Mouse (Mus musculus) MEL (cell line): Measurements from ENCODE around the gene Trim37. TPM values are rescaled to one million over a fixed set of nuclear protein-coding genes. Genes with fewer than 3 reads are reported as not detected.

Experiments
- DNase-seq: peaks from one replicate; pipeline ENCODE4 v3.0.0; 2011; ENCODE audit warnings: low read depth, low spot score
- H3K27ac ChIP-seq: 2 replicates; pipeline ENCODE4 v1.5.1; 2012; ENCODE audit warnings: low read depth, mild to moderate bottlenecking, control low read depth, low read length, moderate library complexity; ENCODE audit not compliant: control insufficient read depth
- H3K27me3 ChIP-seq, 2 experiments: fragments of 150-350 bp in 1 of 2; sonication (generic) in 1 of 2; 2 replicates each; pipeline ENCODE4 v1.6.1; 2012; ENCODE audit warnings: low read length in 2 of 2, mild to moderate bottlenecking in 2 of 2, improper control_type of control experiment in 1 of 2, moderate library complexity in 1 of 2; ENCODE audit not compliant: insufficient read depth in 2 of 2, control insufficient read depth in 1 of 2
- H3K36me3 ChIP-seq, 2 experiments: 2 replicates each; pipeline ENCODE4 v1.6.1; 2012 to 2014; ENCODE audit warnings: low read length in 2 of 2, improper control_type of control experiment in 1 of 2, inconsistent platforms in 1 of 2, mild to moderate bottlenecking in 1 of 2; ENCODE audit not compliant: insufficient read depth in 2 of 2, control insufficient read depth in 1 of 2
- H3K4me1 ChIP-seq, 2 experiments: fragments of 150-350 bp in 1 of 2; sonication (generic) in 1 of 2; 2 replicates each; pipeline ENCODE4 v1.6.1; 2012; ENCODE audit warnings: low read length in 2 of 2, improper control_type of control experiment in 1 of 2, mild to moderate bottlenecking in 1 of 2; ENCODE audit not compliant: insufficient read depth in 2 of 2, control insufficient read depth in 1 of 2
- H3K4me3 ChIP-seq, 2 experiments: fragments of 150-350 bp in 1 of 2; sonication (generic) in 1 of 2; 2 replicates each; pipeline ENCODE4 v1.5.1; 2012; ENCODE audit warnings: low read depth in 2 of 2, low read length in 2 of 2, mild to moderate bottlenecking in 2 of 2, moderate library complexity in 2 of 2, control low read depth in 1 of 2, improper control_type of control experiment in 1 of 2; ENCODE audit not compliant: control insufficient read depth in 1 of 2, insufficient read depth in 1 of 2
- H3K79me2 ChIP-seq: 2 replicates; pipeline ENCODE4 v1.6.1; 2012; ENCODE audit warnings: mild to moderate bottlenecking, low read length, moderate library complexity; ENCODE audit not compliant: control insufficient read depth, poor library complexity, insufficient read depth
- H3K9ac ChIP-seq: 2 replicates; pipeline ENCODE4 v1.6.1; 2012; ENCODE audit warnings: low read depth, mild to moderate bottlenecking, control low read depth, low read length, moderate library complexity; ENCODE audit not compliant: control insufficient read depth, poor library complexity, severe bottlenecking
- H3K9me3 ChIP-seq: fragments of 150-350 bp; sonication (generic); replicated peaks from 2 replicates; pipeline ENCODE4 v1.6.1; 2012; ENCODE audit warnings: mild to moderate bottlenecking, low read length, improper control_type of control experiment, moderate library complexity; ENCODE audit not compliant: insufficient read depth
- BHLHE40 ChIP-seq: IDR thresholded peaks from 2 replicates; pipeline ENCODE4 v1.6.1; 2012; ENCODE audit warnings: low read depth, mild to moderate bottlenecking, inconsistent platforms, low read length, improper control_type of control experiment, borderline replicate concordance
- CHD1 ChIP-seq: IDR thresholded peaks from 2 replicates; pipeline ENCODE4 v1.6.1; 2012; ENCODE audit warnings: low read depth, mild to moderate bottlenecking, inconsistent platforms, low read length, improper control_type of control experiment
- CHD2 ChIP-seq: IDR thresholded peaks from 2 replicates; pipeline ENCODE4 v1.6.1; 2011; ENCODE audit warnings: low read length, improper control_type of control experiment
- CTCF ChIP-seq, 3 experiments: IDR thresholded peaks in 2 of 3; conservative IDR thresholded peaks in 1 of 3; 2 replicates each; pipeline ENCODE4 v1.5.1; 2011 to 2012; ENCODE audit warnings: low read length in 3 of 3, low read depth in 2 of 3, mild to moderate bottlenecking in 2 of 3, improper control_type of control experiment in 1 of 3, inconsistent platforms in 1 of 3, mixed read lengths in 1 of 3, moderate library complexity in 1 of 3; ENCODE audit not compliant: control insufficient read depth in 1 of 3, insufficient read depth in 1 of 3, poor library complexity in 1 of 3, severe bottlenecking in 1 of 3
- E2F4 ChIP-seq: IDR thresholded peaks from 2 replicates; pipeline ENCODE4 v1.6.1; 2011; ENCODE audit warnings: low read depth, low read length, improper control_type of control experiment, borderline replicate concordance
- ELF1 ChIP-seq: IDR thresholded peaks from 2 replicates; pipeline ENCODE4 v1.6.1; 2014; ENCODE audit warnings: low read depth, mild to moderate bottlenecking, inconsistent platforms, low read length, improper control_type of control experiment, moderate library complexity
- EP300 ChIP-seq, 2 experiments: IDR thresholded peaks; 2 replicates each; pipeline ENCODE4 v1.6.1; 2011; ENCODE audit warnings: improper control_type of control experiment in 2 of 2, low read length in 2 of 2, low read depth in 1 of 2, mild to moderate bottlenecking in 1 of 2
- ETS1 ChIP-seq: IDR thresholded peaks from 2 replicates; pipeline ENCODE4 v1.6.1; 2012; ENCODE audit warnings: low read depth, mild to moderate bottlenecking, inconsistent platforms, low read length, improper control_type of control experiment, moderate library complexity
- GABPA ChIP-seq: IDR thresholded peaks from 2 replicates; pipeline ENCODE4 v1.6.1; 2012; ENCODE audit warnings: low read depth, mild to moderate bottlenecking, inconsistent platforms, low read length, improper control_type of control experiment, moderate library complexity
- GATA1 ChIP-seq: IDR thresholded peaks from 2 replicates; pipeline ENCODE4 v1.6.1; 2011; ENCODE audit warnings: low read depth, low read length, improper control_type of control experiment
- HCFC1 ChIP-seq: IDR thresholded peaks from 2 replicates; pipeline ENCODE4 v1.6.1; 2012; ENCODE audit warnings: low read depth, mild to moderate bottlenecking, inconsistent platforms, low read length, improper control_type of control experiment, moderate library complexity
- JUND ChIP-seq: IDR thresholded peaks from 2 replicates; pipeline ENCODE4 v1.6.1; 2011; ENCODE audit warnings: low read depth, mild to moderate bottlenecking, improper control_type of control experiment, low read length
- KAT2A ChIP-seq: conservative IDR thresholded peaks from 2 replicates; pipeline ENCODE4 v1.6.1; 2012; ENCODE audit warnings: low read depth, low read length, improper control_type of control experiment, inconsistent platforms
- MAFK ChIP-seq: IDR thresholded peaks from 2 replicates; pipeline ENCODE4 v1.6.1; 2011; ENCODE audit warnings: low read depth, mild to moderate bottlenecking, low read length, improper control_type of control experiment, borderline replicate concordance
- MAZ ChIP-seq: IDR thresholded peaks from 2 replicates; pipeline ENCODE4 v1.6.1; 2012; ENCODE audit warnings: low read depth, mild to moderate bottlenecking, inconsistent platforms, low read length, improper control_type of control experiment
- MEF2A ChIP-seq: IDR thresholded peaks from 2 replicates; pipeline ENCODE4 v1.6.1; 2014; ENCODE audit warnings: low read depth, mild to moderate bottlenecking, inconsistent platforms, low read length, improper control_type of control experiment; ENCODE audit not compliant: poor library complexity, insufficient replicate concordance, severe bottlenecking; ENCODE audit errors: extremely low read depth
- MYB ChIP-seq: IDR thresholded peaks from 2 replicates; pipeline ENCODE4 v1.6.1; 2011; ENCODE audit warnings: mild to moderate bottlenecking, low read depth, low read length, improper control_type of control experiment
- MYC ChIP-seq: IDR thresholded peaks from 2 replicates; pipeline ENCODE4 v1.6.1; 2011; ENCODE audit warnings: low read depth, mild to moderate bottlenecking, low read length, improper control_type of control experiment, moderate library complexity
- NELFE ChIP-seq: IDR thresholded peaks from 2 replicates; pipeline ENCODE4 v1.6.1; 2011; ENCODE audit warnings: low read depth, low read length, improper control_type of control experiment
- NRF1 ChIP-seq: IDR thresholded peaks from 2 replicates; pipeline ENCODE4 v1.6.1; 2014; ENCODE audit warnings: low read depth, mild to moderate bottlenecking, inconsistent platforms, low read length, improper control_type of control experiment, moderate library complexity; ENCODE audit not compliant: poor library complexity, insufficient read depth, severe bottlenecking
- POLR2A ChIP-seq, 2 experiments: IDR thresholded peaks; 2 replicates each; pipeline ENCODE4 v1.6.1; 2011 to 2012; ENCODE audit warnings: low read length in 2 of 2, mild to moderate bottlenecking in 2 of 2, control low read depth in 1 of 2, improper control_type of control experiment in 1 of 2, low read depth in 1 of 2, moderate library complexity in 1 of 2; ENCODE audit not compliant: control insufficient read depth in 1 of 2, insufficient read depth in 1 of 2, poor library complexity in 1 of 2
- POLR2AphosphoS2 ChIP-seq: IDR thresholded peaks from 2 replicates; pipeline ENCODE4 v1.6.1; 2011; ENCODE audit warnings: low read length, improper control_type of control experiment
- POLR2AphosphoS5 ChIP-seq: IDR thresholded peaks from 2 replicates; pipeline ENCODE4 v1.6.1; 2012; ENCODE audit warnings: low read depth, borderline replicate concordance, mild to moderate bottlenecking, inconsistent platforms, low read length, moderate library complexity, mixed read lengths
- RAD21 ChIP-seq: IDR thresholded peaks from 2 replicates; pipeline ENCODE4 v1.6.1; 2011; ENCODE audit warnings: mild to moderate bottlenecking, low read depth, low read length, improper control_type of control experiment
- RCOR1 ChIP-seq: IDR thresholded peaks from 2 replicates; pipeline ENCODE4 v1.6.1; 2012; ENCODE audit warnings: low read depth, mild to moderate bottlenecking, inconsistent platforms, low read length, improper control_type of control experiment
- SIN3A ChIP-seq: IDR thresholded peaks from 2 replicates; pipeline ENCODE4 v1.6.1; 2012; ENCODE audit warnings: low read length, improper control_type of control experiment, inconsistent platforms
- SMC3 ChIP-seq: IDR thresholded peaks from 2 replicates; pipeline ENCODE4 v1.6.1; 2011; ENCODE audit warnings: low read depth, low read length, improper control_type of control experiment
- TAL1 ChIP-seq: IDR thresholded peaks from 2 replicates; pipeline ENCODE4 v1.6.1; 2012; ENCODE audit warnings: mild to moderate bottlenecking, inconsistent platforms, low read length, moderate library complexity, mixed read lengths
- TBP ChIP-seq: IDR thresholded peaks from 2 replicates; pipeline ENCODE4 v1.8.0; 2011; ENCODE audit warnings: low read depth, low read length, improper control_type of control experiment
- TCF12 ChIP-seq: IDR thresholded peaks from 2 replicates; pipeline ENCODE4 v1.6.1; 2014; ENCODE audit warnings: low read depth, mild to moderate bottlenecking, inconsistent platforms, low read length, improper control_type of control experiment, moderate library complexity
- USF1 ChIP-seq: IDR thresholded peaks from 2 replicates; pipeline ENCODE4 v1.6.1; 2014; ENCODE audit warnings: low read depth, mild to moderate bottlenecking, inconsistent platforms, low read length, improper control_type of control experiment, moderate library complexity
- USF2 ChIP-seq, 2 experiments: IDR thresholded peaks; 2 replicates each; pipeline ENCODE4 v1.6.1; 2011 to 2012; ENCODE audit warnings: improper control_type of control experiment in 2 of 2, low read length in 2 of 2, borderline replicate concordance in 1 of 2, inconsistent platforms in 1 of 2, low read depth in 1 of 2, mild to moderate bottlenecking in 1 of 2; ENCODE audit not compliant: insufficient read depth in 1 of 2
- ZC3H11A ChIP-seq: IDR thresholded peaks from 2 replicates; pipeline ENCODE4 v1.6.1; 2012; ENCODE audit warnings: low read depth, mild to moderate bottlenecking, inconsistent platforms, low read length, improper control_type of control experiment
- ZKSCAN1 ChIP-seq: IDR thresholded peaks from 2 replicates; pipeline ENCODE4 v1.6.1; 2012; ENCODE audit warnings: low read depth, mild to moderate bottlenecking, inconsistent platforms, low read length, improper control_type of control experiment, moderate library complexity
- ZMIZ1 ChIP-seq: IDR thresholded peaks from 2 replicates; pipeline ENCODE4 v1.6.1; 2012; ENCODE audit warnings: low read depth, mild to moderate bottlenecking, inconsistent platforms, low read length, improper control_type of control experiment, moderate library complexity
- ZNF384 ChIP-seq: IDR thresholded peaks from 2 replicates; pipeline ENCODE4 v1.6.1; 2012; ENCODE audit warnings: low read depth, mild to moderate bottlenecking, inconsistent platforms, low read length, improper control_type of control experiment
- polyA plus RNA-seq, 2 experiments: library from polyadenylated mRNA; stranded (reverse) in 1 of 2; unstranded in 1 of 2; fragments of >175 nt in 1 of 2; fragments of >200 nt in 1 of 2; gene quantifications; 2 replicates each; pipeline versions ENCODE4 v1.2.1 to v1.2.4; 2012; ENCODE audit warnings: low replicate concordance in 2 of 2, low read depth in 1 of 2; ENCODE audit not compliant: insufficient read length in 2 of 2, insufficient read depth in 1 of 2, missing spikeins in 1 of 2
- total RNA-seq: library from RNA; depleted of rRNA; stranded (reverse); fragments of 300-350 nt; gene quantifications from 2 replicates; pipeline ENCODE4 v1.2.3, GENCODE M21; 2012

Gene Trim37
- total and polyA plus RNA-seq, 3 experiments, result 39.3 to 52.1 TPM; not detected in 1

DNA sequence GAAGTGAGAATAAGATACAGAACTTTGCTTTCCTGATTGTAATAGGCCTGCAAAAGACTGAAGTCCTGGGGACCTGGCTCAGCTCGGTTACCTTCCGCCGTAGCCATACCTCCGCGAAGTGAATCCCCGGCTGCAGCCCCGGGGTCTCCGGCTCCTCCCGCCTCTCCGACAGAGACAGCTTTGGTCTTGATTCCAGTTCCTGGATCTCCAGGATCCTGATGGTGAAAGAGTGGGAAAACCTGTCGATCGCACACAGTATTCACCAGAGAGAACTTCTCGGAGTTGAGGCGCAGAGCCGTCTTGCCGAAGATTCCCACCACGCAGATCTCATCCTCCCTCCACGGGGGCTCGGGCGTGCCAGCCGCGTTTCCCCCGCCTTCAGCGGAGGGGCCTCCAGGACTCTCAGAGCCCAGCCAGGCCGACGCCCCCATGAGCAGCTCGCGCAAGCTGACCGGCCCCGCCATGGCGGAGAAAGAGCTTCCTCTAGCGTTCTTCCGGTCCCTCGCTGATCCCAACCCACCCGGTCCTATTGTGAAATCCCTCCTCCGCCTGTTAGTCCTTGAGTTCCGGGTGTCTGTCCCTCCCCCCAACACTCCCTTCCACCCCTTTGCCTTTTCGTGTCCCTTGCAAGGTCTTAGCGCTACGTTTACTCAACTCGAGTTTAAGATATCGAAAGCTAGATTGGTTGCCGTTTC lies 40.4 kb upstream of the Trim37 start, which contains the start of gene Smg8:
TSS of gene Smg8 (minus strand) at position 485 of the 695 bp plus-strand sequence.
- no peaks in the 10 kb centered on the region for H3K9me3 ChIP-seq
- H3K27ac ChIP-seq, result peak within 1 kb of the TSS; percentile 87
- peaks cover 10 to 16% of the 10 kb centered on the region in 2 experiments; a peak in 3 of 4 replicates for H3K4me1 ChIP-seq
- DNase-seq, result peak; percentile 98
- H3K27me3 ChIP-seq, result no peaks in the 10 kb centered on the region
- H3K79me2 ChIP-seq, result peaks cover 32% of the 10 kb centered on the region
- peak within 1 kb of the TSS; percentile 87 for H3K9ac ChIP-seq
- peak within 1 kb of the TSS; percentile 81 to 90 for H3K4me3 ChIP-seq
- H3K36me3 ChIP-seq, result peaks cover 15 to 18% of the 10 kb centered on the region in 2 experiments
- peak; percentile 98 for TF ChIP-seq MAZ
- 0 out of 2 replicates have a peak, but pooled peaks have one; percentile 29 for TF ChIP-seq NRF1
- TF ChIP-seq USF2 (IDR thresholded peaks at IDR 0.05; ENCODE audit: borderline replicate concordance in 1 of 2, insufficient read depth in 1 of 2, low read depth in 1 of 2, low read length in 2 of 2), result no peak
- TF ChIP-seq JUND, result peak; percentile 91
- no peak for TF ChIP-seq TAL1
- TF ChIP-seq RCOR1, result peak; percentile 65
- peak; percentile 89; the same call in 1 of the 2 replicates for TF ChIP-seq POLR2AphosphoS2
- TF ChIP-seq ZKSCAN1, result no peak
- TF ChIP-seq GABPA, result no peak
- TF ChIP-seq POLR2AphosphoS5, result no peak
- TF ChIP-seq SMC3, result peak; percentile 19
- TF ChIP-seq SIN3A, result peak; percentile 98
- peak; percentile 55 for TF ChIP-seq ZNF384
- peak; percentile 60; the same call in 1 of the 2 replicates for TF ChIP-seq ZMIZ1
- no peak for TF ChIP-seq RAD21
- TF ChIP-seq TCF12, result peak; percentile 84
- TF ChIP-seq USF1, result no peak
- TF ChIP-seq MAFK, result no peak
- TF ChIP-seq BHLHE40, result no peak
- no peak for TF ChIP-seq ZC3H11A
- no peak for TF ChIP-seq CHD1
- no peak for TF ChIP-seq MEF2A
- TF ChIP-seq MYC, result peak; percentile 77
- TF ChIP-seq CTCF (IDR thresholded peaks at IDR 0.05 in 2 of 3, conservative IDR thresholded peaks at IDR 0.05 in 1 of 3; ENCODE audit: control insufficient read depth in 1 of 3, insufficient read depth in 1 of 3, low read depth in 2 of 3, low read length in 3 of 3, poor library complexity in 1 of 3, severe bottlenecking in 1 of 3), result no peak
- TF ChIP-seq E2F4, result no peak
- peak in 1 of 2 experiments; percentile 30; a peak in 1 of 4 replicates for TF ChIP-seq EP300 (IDR thresholded peaks at IDR 0.05; ENCODE audit: low read depth in 1 of 2, low read length in 2 of 2)
- TF ChIP-seq HCFC1, result peak; percentile 97
- peak; percentile 93 for TF ChIP-seq TBP
- TF ChIP-seq GATA1, result peak; percentile 27; the same call in 1 of the 2 replicates
- peak; percentile 96 for TF ChIP-seq NELFE
- peak; percentile 78 for TF ChIP-seq CHD2
- no peak; the same call in 1 of the 2 replicates for TF ChIP-seq MYB
- peak; percentile 73 to 92 for TF ChIP-seq POLR2A (IDR thresholded peaks at IDR 0.05; ENCODE audit: control insufficient read depth in 1 of 2, insufficient read depth in 1 of 2, low read depth in 1 of 2, low read length in 2 of 2, poor library complexity in 1 of 2)
- TF ChIP-seq ETS1, result peak; percentile 77
- TF ChIP-seq ELF1, result peak; percentile 91
- TF ChIP-seq KAT2A, result peak; percentile 79
